Mouse (Mus musculus): ENCODE data around the gene Dtd2. TPM values are rescaled to one million over a fixed set of nuclear protein-coding genes. Genes with fewer than 3 reads are reported as not detected.

The Dtd2 gene
- polyA plus RNA-seq, 1 experiment from 2014 or later, result 25.1 TPM

DNA sequence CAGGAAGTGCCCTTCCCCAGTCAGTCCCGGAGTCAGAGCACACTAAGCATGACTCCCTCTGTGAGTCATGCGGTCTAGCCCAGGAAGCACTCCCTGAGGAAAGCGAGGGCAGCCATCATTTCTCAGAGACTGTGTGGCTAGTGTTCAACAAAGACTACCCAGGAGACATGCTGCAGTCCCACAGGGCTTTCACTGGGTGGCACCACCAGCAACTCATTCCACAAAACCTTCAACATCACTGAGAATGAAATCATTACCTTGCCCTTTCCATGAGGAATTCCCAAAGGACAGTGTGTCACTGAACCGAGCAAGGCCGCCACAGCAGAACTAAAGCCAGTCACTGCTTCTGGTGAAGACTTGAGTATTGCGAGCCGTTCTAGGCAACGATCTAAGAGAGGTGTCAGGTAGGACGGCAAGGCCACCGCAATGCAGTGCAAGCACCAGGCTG is 58.8 kb downstream of the Dtd2 start:
- Histone ChIP-seq H3K9me3 (ENCODE audit: control insufficient read depth, low read length) (no peaks in the 10 kb centered on the region), H3K36me3 (ENCODE audit: control insufficient read depth, insufficient read depth, low read length) (peaks cover 6% of the 10 kb centered on the region; the same call in 1 of the 2 replicates), H3K4me2 (replicated peaks; ENCODE audit: low read depth, low read length) (no peak overlapping the region), H3K4me3 (ENCODE audit: low read depth, low read length) (no peak overlapping the region), H3K4me1 (replicated peaks; ENCODE audit: control insufficient read depth, insufficient read depth, low read length) (no peaks in the 10 kb centered on the region), H3K9ac (ENCODE audit: low read depth, low read length) (no peak overlapping the region), H3K27ac (ENCODE audit: low read depth, low read length) (no peak overlapping the region), H3K27me3 (ENCODE audit: control insufficient read depth, insufficient read depth, low read length) (no peaks in the 10 kb centered on the region)
- ATAC-seq (ENCODE audit: low FRiP score) (no peak), DNase-seq (ENCODE audit: low spot score) (no peak)
- WGBS, result 90% methylated on average over 10 of the region's 10 CpGs

DNA sequence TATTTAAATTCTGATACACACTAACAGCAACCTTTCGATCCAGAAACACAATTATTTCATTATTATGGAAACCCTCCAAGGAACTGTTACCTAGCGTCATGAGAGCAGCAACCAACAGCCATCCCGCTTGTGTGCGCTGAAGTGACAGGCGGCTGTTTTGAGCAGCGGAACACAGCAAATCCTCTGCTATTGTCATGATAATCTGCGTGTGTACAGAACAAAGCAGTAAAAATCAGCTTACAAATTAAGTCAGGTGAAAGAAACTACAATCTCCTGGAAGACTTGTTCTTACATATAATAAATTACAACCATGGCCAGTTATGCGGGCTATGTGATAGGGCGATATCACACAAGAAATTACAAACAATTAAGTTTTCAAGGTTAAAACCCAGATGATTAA is 61.0 kb downstream of the Dtd2 start:
- Histone ChIP-seq H3K36me3 (ENCODE audit: control insufficient read depth, insufficient read depth, low read length) (peaks cover 4% of the 10 kb centered on the region; the same call in 1 of the 2 replicates), H3K9ac (ENCODE audit: low read depth, low read length) (no peak overlapping the region), H3K4me1 (replicated peaks; ENCODE audit: control insufficient read depth, insufficient read depth, low read length) (no peaks in the 10 kb centered on the region), H3K4me3 (ENCODE audit: low read depth, low read length) (no peak overlapping the region), H3K27me3 (ENCODE audit: control insufficient read depth, insufficient read depth, low read length) (no peaks in the 10 kb centered on the region), H3K4me2 (replicated peaks; ENCODE audit: low read depth, low read length) (no peak overlapping the region), H3K27ac (ENCODE audit: low read depth, low read length) (no peak overlapping the region), H3K9me3 (ENCODE audit: control insufficient read depth, low read length) (no peaks in the 10 kb centered on the region)
- peak; percentile 11 for DNase-seq (ENCODE audit: low spot score)
- ATAC-seq (ENCODE audit: low FRiP score), result no peak
- WGBS, result 52% methylated on average over 9 of the region's 9 CpGs

DNA sequence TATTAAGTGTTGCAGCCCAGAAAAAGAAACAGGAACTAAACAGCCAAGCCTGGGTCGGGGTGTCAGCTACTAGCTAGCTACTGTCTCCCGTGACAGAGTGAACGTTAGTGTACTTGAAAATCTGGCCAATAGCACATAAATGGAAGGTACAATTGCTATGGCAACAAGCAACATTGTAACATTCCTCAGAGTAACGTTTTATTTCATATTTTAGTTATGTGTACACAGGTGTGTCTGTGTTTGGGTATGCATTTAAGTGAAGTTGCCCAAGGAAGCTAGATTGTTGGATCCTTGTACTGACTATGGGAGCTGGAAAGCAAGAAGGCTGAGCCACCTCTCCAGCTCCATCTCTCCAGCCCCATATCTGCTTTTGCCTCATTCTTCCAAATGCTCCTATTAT is 66.5 kb downstream of the Dtd2 start:
- H3K36me3 ChIP-seq (ENCODE audit: control insufficient read depth, insufficient read depth, low read length), result no peaks in the 10 kb centered on the region

More for the DNA sequence above, 66.5 kb downstream of the Dtd2 start:
- H3K27ac ChIP-seq (ENCODE audit: low read depth, low read length), result no peak overlapping the region
- H3K9me3 ChIP-seq (ENCODE audit: control insufficient read depth, low read length), result no peaks in the 10 kb centered on the region
- H3K27me3 ChIP-seq (ENCODE audit: control insufficient read depth, insufficient read depth, low read length), result no peaks in the 10 kb centered on the region
- no peak for ATAC-seq (ENCODE audit: low FRiP score)
- no peak overlapping the region for H3K9ac ChIP-seq (ENCODE audit: low read depth, low read length)
- H3K4me2 ChIP-seq (replicated peaks; ENCODE audit: low read depth, low read length), result no peak overlapping the region
- H3K4me3 ChIP-seq (ENCODE audit: low read depth, low read length), result no peak overlapping the region
- no peaks in the 10 kb centered on the region for H3K4me1 ChIP-seq (replicated peaks; ENCODE audit: control insufficient read depth, insufficient read depth, low read length)
- 87% methylated on average over 4 of the region's 4 CpGs for WGBS
- no peak for DNase-seq (ENCODE audit: low spot score)

Other genes with a start within 250 kb of the Dtd2 start
- gene Hectd1, start 177.0 kb downstream of the Dtd2 start, polyA plus RNA-seq (2014; fragmentation: Nextera tagmentation; extraction: Ambion mirVana), result 35.0 and 44.5 TPM in 2 replicates
- gene Heatr5a, start 35.2 kb downstream of the Dtd2 start, polyA plus RNA-seq (2014; fragmentation: Nextera tagmentation; extraction: Ambion mirVana), result 8.4 and 8.8 TPM in 2 replicates
- gene Gpr33, start 21.6 kb upstream of the Dtd2 start, polyA plus RNA-seq (2014; fragmentation: Nextera tagmentation; extraction: Ambion mirVana), result not detected in 2 replicates
- 11.4 TPM in 2 replicates for gene Nubpl, start 91.2 kb upstream of the Dtd2 start, polyA plus RNA-seq (2014; fragmentation: Nextera tagmentation; extraction: Ambion mirVana)